Mouse (Mus musculus): ENCODE measurements at regions not wholly inside any gene's neighbourhood (a gene's known extent, or its start where the extent isn't known, plus 50 kb on each side); places are given as distances from the start of the nearest gene placed in this dataset.

DNA sequence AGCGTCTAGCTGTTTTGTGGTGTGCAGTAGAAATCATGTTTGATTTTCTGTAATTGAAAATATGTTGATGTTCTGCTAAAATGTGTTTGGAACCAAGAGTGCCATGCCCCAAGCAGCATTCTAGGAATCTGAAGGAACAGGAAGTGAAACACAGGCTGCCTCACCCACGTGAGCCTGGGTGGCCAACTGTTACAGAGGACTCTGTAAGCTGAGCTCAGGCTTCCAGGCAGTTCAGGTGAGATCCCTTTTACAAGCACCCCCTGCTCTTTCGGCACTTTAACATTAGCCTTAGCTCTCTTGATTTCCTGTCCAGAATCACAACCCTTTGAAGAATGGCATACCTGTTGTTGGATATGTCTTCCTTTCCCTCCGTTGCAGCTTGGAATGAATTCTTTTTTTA is 414.9 kb upstream of the Dph6 start:
- TF ChIP-seq CTCF (IDR thresholded peaks at IDR 0.05; ENCODE audit: insufficient read depth, low read depth, low read length) (no peak), POLR2A (IDR thresholded peaks at IDR 0.05; ENCODE audit: insufficient read depth, low read depth, low read length) (no peak)
